Mouse (Mus musculus): ENCODE results near the gene Mfng. TPM values are rescaled to one million over a fixed set of nuclear protein-coding genes. Genes with fewer than 3 reads are reported as not detected.

The Mfng gene
- polyA plus RNA-seq, 1 experiment from 2014 or later: 7.2 TPM

DNA sequence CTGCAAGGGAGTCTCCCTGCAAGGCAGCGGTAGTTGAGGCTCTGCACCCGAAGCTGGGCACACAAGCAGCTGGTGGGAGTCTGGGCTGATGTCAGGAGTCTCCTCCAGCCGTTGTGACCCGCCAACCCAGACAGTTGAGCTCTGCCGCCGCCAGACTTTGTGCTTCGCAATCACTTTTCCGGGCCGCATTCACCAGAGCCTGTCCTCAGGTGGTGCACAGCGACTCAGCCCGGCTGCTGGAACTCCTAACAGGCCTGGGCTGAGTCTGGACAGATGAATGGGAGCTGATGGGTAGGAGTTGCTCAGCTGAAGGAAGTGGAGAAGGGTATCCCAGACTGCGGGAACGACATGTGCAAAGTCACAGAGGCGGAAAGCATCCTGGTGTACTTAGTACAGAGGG, 53.9 kb downstream of the Mfng start:
- TF ChIP-seq CTCF (IDR thresholded peaks at IDR 0.05; ENCODE audit: low read depth): no peak
- no peak for TF ChIP-seq EP300 (optimal IDR thresholded peaks at IDR 0.05)
- 5% methylated on average over 14 of the region's 14 CpGs for WGBS
- no peaks in the 10 kb centered on the region for H3K4me1 ChIP-seq (replicated peaks; ENCODE audit: control insufficient read depth, insufficient read depth)
- no peak overlapping the region for H3K4me3 ChIP-seq (ENCODE audit: low read depth, low read length)
- no peak overlapping the region for H3K4me2 ChIP-seq (replicated peaks; ENCODE audit: low read depth)
- no peaks in the 10 kb centered on the region for H3K36me3 ChIP-seq (ENCODE audit: control insufficient read depth, insufficient read depth, low read length)
- peaks cover 16% of the 10 kb centered on the region for H3K27me3 ChIP-seq (ENCODE audit: control insufficient read depth, insufficient read depth, low read length)
- no peak for ATAC-seq (ENCODE audit: low FRiP score, low TSS enrichment)
- DNase-seq (ENCODE audit: low spot score): no peak
- H3K27ac ChIP-seq (replicated peaks): no peak overlapping the region
- no peaks in the 10 kb centered on the region for H3K9me3 ChIP-seq (ENCODE audit: control insufficient read depth, low read length)
- no peak overlapping the region for H3K9ac ChIP-seq (ENCODE audit: low read length)

DNA sequence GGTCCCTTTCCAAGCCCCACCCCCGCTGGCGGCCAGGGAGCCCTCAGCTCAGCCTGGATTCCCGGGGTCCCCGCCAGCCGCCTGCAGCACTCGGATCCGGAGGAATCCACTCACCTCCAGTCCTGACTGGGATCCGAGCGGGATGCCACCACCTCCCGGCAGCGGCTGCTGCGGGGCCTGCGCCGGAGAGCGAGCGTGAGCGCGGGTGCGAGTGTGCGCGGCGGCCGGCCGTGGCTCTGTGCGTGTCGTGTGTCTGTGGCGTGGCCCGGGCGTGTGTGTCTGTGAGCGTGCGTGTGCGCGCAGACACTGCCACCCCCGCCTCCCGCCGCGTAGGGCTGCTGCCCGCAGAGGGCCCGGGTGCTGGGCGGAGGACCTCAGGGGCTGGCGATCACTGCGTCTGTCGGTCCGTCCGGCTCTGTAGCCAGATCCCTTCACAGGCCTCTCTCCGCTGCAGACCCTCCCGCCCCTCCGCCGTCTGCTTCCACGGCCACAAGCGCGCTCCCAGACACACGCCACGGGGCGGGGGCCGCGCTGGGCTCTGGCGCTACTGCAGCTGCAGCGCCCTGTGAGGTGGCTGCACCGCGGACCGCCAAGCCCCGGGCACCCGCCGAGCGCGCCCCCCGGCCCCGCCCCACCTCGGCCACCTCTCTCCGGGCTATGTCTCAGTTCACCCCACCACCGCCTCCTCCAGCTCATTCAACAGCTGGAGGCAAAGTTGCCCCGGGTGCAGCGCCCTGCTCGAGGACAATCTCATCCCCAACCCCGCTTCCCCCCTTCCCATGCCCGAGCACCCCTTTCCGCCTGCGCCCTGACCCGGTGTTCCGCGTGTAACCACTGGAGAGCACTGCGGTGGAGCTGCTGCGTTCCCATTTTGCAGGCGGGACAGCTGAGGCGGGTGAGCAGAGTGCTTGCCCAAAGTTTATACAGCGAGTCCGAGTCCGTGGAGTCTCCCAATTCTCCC, 54.7 kb downstream of the Mfng start, which contains the start of gene Elfn2:
TSS of gene Elfn2 (minus strand) at position 482 of the 961 bp plus-strand sequence.
- Histone ChIP-seq H3K27ac (replicated peaks) (no peak within 1 kb of the TSS), H3K9ac (ENCODE audit: low read length) (no peak within 1 kb of the TSS), H3K9me3 (ENCODE audit: control insufficient read depth, low read length) (no peaks in the 10 kb centered on the region), H3K4me3 (ENCODE audit: low read depth, low read length) (peak within 1 kb of the TSS; percentile 33), H3K4me2 (replicated peaks; ENCODE audit: low read depth) (peak within 1 kb of the TSS; percentile 61), H3K36me3 (ENCODE audit: control insufficient read depth, insufficient read depth, low read length) (no peaks in the 10 kb centered on the region), H3K4me1 (replicated peaks; ENCODE audit: control insufficient read depth, insufficient read depth) (no peaks in the 10 kb centered on the region), H3K27me3 (ENCODE audit: control insufficient read depth, insufficient read depth, low read length) (peaks cover 16% of the 10 kb centered on the region)
- DNase-seq (ENCODE audit: low spot score): no peak
- 0 out of 2 replicates have a peak, but pooled peaks have one; percentile 20 for ATAC-seq (ENCODE audit: low FRiP score, low TSS enrichment)
- 2% methylated on average over 79 of the region's 89 CpGs for WGBS
- no peak; the same call in 1 of the 2 replicates for TF ChIP-seq CTCF (IDR thresholded peaks at IDR 0.05; ENCODE audit: low read depth)
- TF ChIP-seq EP300 (optimal IDR thresholded peaks at IDR 0.05): no peak

DNA sequence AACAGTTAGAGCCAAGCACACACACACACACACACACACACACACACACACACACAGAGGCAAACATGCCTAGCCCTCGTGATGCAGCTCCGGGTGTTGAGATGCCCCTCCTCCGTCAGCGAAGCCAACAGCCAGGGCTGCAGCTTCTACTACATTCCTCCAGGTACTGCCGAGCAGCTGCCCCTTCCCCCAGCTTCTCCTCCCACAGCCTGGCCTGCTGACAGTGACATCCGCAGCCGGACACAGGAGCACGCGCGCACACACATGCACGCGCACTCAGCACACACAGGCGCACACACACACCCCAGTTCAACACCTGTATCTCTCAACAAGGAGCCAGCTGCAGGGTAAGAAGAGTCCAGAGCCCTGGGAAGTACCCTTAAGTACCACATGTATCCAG, 56.3 kb downstream of the Mfng start:
- WGBS: 38% methylated on average over 13 of the region's 13 CpGs
- H3K4me3 ChIP-seq (ENCODE audit: low read depth, low read length): no peak overlapping the region
- H3K27ac ChIP-seq (replicated peaks): no peak overlapping the region
- H3K36me3 ChIP-seq (ENCODE audit: control insufficient read depth, insufficient read depth, low read length): no peaks in the 10 kb centered on the region
- no peak overlapping the region for H3K4me2 ChIP-seq (replicated peaks; ENCODE audit: low read depth)
- ATAC-seq (ENCODE audit: low FRiP score, low TSS enrichment) (no peak), DNase-seq (ENCODE audit: low spot score) (peak; percentile 27)
- H3K4me1 ChIP-seq (replicated peaks; ENCODE audit: control insufficient read depth, insufficient read depth): no peaks in the 10 kb centered on the region
- no peak overlapping the region for H3K9ac ChIP-seq (ENCODE audit: low read length)
- no peak for TF ChIP-seq EP300 (optimal IDR thresholded peaks at IDR 0.05)
- TF ChIP-seq CTCF (IDR thresholded peaks at IDR 0.05; ENCODE audit: low read depth): no peak
- peaks cover 16% of the 10 kb centered on the region for H3K27me3 ChIP-seq (ENCODE audit: control insufficient read depth, insufficient read depth, low read length)
- H3K9me3 ChIP-seq (ENCODE audit: control insufficient read depth, low read length): no peaks in the 10 kb centered on the region

DNA sequence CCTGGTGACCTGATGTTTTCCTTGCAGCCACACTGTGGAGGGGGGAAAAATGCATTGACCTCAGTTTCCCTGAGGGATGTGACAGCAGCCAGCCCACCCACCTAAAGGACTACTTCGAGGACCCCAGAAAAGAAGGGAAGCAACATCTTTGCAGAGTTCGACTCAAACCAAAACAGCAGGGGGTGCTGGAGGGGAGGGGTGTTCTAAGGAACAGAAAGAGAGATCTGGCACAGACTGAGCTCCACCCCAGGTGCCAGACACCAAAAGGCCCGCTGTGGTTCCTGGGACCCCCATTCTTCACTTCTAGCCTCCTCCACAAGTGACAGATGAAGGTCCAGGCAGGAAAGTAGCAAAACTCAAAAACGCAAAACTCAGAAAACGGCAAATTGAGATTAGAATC, 57.4 kb downstream of the Mfng start:
- Histone ChIP-seq H3K27ac (replicated peaks) (no peak overlapping the region), H3K4me1 (replicated peaks; ENCODE audit: control insufficient read depth, insufficient read depth) (no peaks in the 10 kb centered on the region), H3K27me3 (ENCODE audit: control insufficient read depth, insufficient read depth, low read length) (peaks cover 16% of the 10 kb centered on the region), H3K9me3 (ENCODE audit: control insufficient read depth, low read length) (no peaks in the 10 kb centered on the region), H3K4me2 (replicated peaks; ENCODE audit: low read depth) (no peak overlapping the region), H3K4me3 (ENCODE audit: low read depth, low read length) (no peak overlapping the region), H3K9ac (ENCODE audit: low read length) (no peak overlapping the region), H3K36me3 (ENCODE audit: control insufficient read depth, insufficient read depth, low read length) (no peaks in the 10 kb centered on the region)
- WGBS: 38% methylated on average over 5 of the region's 5 CpGs
- TF ChIP-seq EP300 (optimal IDR thresholded peaks at IDR 0.05) (no peak), CTCF (IDR thresholded peaks at IDR 0.05; ENCODE audit: low read depth) (no peak)
- ATAC-seq (ENCODE audit: low FRiP score, low TSS enrichment): no peak
- no peak for DNase-seq (ENCODE audit: low spot score)

DNA sequence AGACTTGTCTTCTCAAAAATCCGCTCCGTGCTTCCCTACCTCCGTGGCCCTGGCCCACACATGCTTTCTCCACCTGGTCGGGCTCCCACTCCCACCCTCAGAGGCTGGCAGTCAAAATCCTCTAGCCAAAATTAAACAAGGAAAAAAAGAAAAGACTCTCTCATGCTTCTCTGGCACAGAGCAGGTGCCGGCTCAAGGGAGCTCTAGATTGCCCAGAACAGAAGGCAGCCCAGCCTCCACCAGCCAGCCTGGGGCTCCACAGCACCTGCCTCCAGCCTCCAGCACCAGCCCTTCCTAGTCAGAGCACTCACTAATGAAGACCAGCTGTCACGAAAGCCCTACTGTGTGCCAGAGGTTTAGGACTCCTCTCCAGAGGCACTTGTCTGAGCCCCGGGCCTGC, 59.5 kb downstream of the Mfng start:
- Histone ChIP-seq H3K36me3 (ENCODE audit: control insufficient read depth, insufficient read depth, low read length) (no peaks in the 10 kb centered on the region), H3K9me3 (ENCODE audit: control insufficient read depth, low read length) (no peaks in the 10 kb centered on the region), H3K4me3 (ENCODE audit: low read depth, low read length) (no peak overlapping the region), H3K4me1 (replicated peaks; ENCODE audit: control insufficient read depth, insufficient read depth) (no peaks in the 10 kb centered on the region), H3K27me3 (ENCODE audit: control insufficient read depth, insufficient read depth, low read length) (peaks cover 6% of the 10 kb centered on the region), H3K9ac (ENCODE audit: low read length) (no peak overlapping the region), H3K4me2 (replicated peaks; ENCODE audit: low read depth) (no peak overlapping the region), H3K27ac (replicated peaks) (no peak overlapping the region)
- no peak for DNase-seq (ENCODE audit: low spot score)
- ATAC-seq (ENCODE audit: low FRiP score, low TSS enrichment): no peak
- 73% methylated on average over 7 of the region's 7 CpGs for WGBS
- no peak for TF ChIP-seq CTCF (IDR thresholded peaks at IDR 0.05; ENCODE audit: low read depth)
- TF ChIP-seq EP300 (optimal IDR thresholded peaks at IDR 0.05): no peak
